Mouse (Mus musculus) G1E (cell line): ENCODE data around the gene Yipf1.

Source experiments
- CTCF ChIP-seq: IDR thresholded peaks from 2 replicates; pipeline ENCODE4 v1.5.1; 2012; ENCODE audit warnings: low read depth, low read length, inconsistent platforms, mixed read lengths
- POLR2AphosphoS5 ChIP-seq: IDR thresholded peaks from 2 replicates; pipeline ENCODE4 v1.6.1; 2012; ENCODE audit warnings: low read depth, low read length, inconsistent platforms; ENCODE audit not compliant: insufficient replicate concordance

- 0 out of 2 replicates have a peak, but pooled peaks have one; percentile 15 for TF ChIP-seq CTCF
- TF ChIP-seq POLR2AphosphoS5, result no peak
Observed at GRCm38 (mm10) chr4:107349311-107350008, 35.3 kb downstream of the Yipf1 start.
